Mouse (Mus musculus): Measurements from ENCODE around the gene Ick. TPM values are rescaled to one million over a fixed set of nuclear protein-coding genes. Genes with fewer than 3 reads are reported as not detected.
A peak's percentile ranks its signal among the peaks of the same experiment; 100 is the strongest.
"Not testable (repeated sequence)": the region's sequence is repeated elsewhere in the genome, so short reads cannot be mapped to it uniquely, and the experiment has no call there.

The Ick gene
- total and polyA plus RNA-seq, 2 experiments from 2014 or later = 35.2 to 36.7 TPM

DNA sequence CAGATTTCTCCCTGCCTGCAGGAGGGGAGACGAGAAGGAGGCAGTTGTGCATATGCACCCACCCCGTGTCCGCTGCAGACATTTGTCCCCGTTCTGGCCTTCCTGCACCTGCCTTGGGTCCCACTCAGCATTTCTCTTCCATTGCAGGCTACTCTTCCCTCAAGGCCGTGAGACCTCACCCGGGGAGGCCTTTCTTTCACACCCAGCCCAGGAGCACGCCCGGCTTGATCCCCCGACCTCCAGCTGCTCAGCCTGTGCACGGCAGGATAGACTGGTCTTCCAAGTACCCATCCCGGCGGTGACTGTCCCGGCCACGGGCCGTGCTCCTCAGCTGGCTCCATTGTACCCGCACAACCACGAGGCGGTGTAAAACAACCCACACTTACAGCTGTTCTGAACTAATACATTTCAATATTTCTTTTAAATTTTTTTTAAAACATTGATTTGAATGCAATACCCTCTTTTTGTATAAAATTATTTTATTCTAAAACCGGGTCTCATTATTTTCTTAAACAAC lies 58.5 kb downstream of the Ick start:
- no peak for TF ChIP-seq CTCF (IDR thresholded peaks at IDR 0.05; ENCODE audit: low read depth)
- H3K4me2 ChIP-seq (ENCODE audit: low read depth, low read length) = no peak overlapping the region
- ATAC-seq (no peak), DNase-seq (ENCODE audit: low spot score) (no peak)
- H3K27ac ChIP-seq = no peak overlapping the region
- H3K27me3 ChIP-seq (ENCODE audit: insufficient read depth, low read length) = no peaks in the 10 kb centered on the region
- WGBS = 87% methylated on average over 19 of the region's 19 CpGs
- no peaks in the 10 kb centered on the region for H3K9me3 ChIP-seq (ENCODE audit: low read length)
- no peak overlapping the region for H3K9ac ChIP-seq (replicated peaks; ENCODE audit: low read length)
- H3K4me3 ChIP-seq (ENCODE audit: low read length) = no peak overlapping the region
- peaks cover 27% of the 10 kb centered on the region for H3K36me3 ChIP-seq (ENCODE audit: insufficient read depth, low read length)
- H3K4me1 ChIP-seq (ENCODE audit: insufficient read depth, low read length) = no peaks in the 10 kb centered on the region

DNA sequence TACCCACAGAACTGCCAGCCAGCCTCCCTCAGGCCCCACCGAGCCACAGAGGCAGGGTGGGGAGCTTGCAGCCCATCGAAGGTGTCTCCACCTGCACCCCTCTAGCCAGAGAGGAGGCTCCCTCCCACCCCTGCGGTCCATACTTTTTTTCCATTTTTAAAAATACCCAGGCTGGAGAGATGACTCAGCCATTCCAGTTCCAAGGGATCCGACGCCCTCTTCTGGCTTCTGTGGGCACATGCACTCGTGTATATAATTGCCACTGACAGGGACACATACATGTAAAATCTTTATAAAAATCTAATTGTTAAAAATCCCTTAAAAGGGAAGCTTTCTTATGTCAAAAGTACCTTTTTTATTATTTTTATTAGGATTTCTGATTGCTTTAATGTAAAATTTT lies 59.9 kb downstream of the Ick start:
- no peaks in the 10 kb centered on the region for H3K27me3 ChIP-seq (ENCODE audit: insufficient read depth, low read length)
- H3K9me3 ChIP-seq (ENCODE audit: low read length) = no peaks in the 10 kb centered on the region
- no peak overlapping the region for H3K4me2 ChIP-seq (ENCODE audit: low read depth, low read length)
- TF ChIP-seq CTCF (IDR thresholded peaks at IDR 0.05; ENCODE audit: low read depth) = peak; percentile 27; the same call in 1 of the 2 replicates
- H3K4me1 ChIP-seq (ENCODE audit: insufficient read depth, low read length) = no peaks in the 10 kb centered on the region
- H3K27ac ChIP-seq = no peak overlapping the region
- WGBS = 97% methylated on average over 6 of the region's 6 CpGs
- peaks cover 27% of the 10 kb centered on the region for H3K36me3 ChIP-seq (ENCODE audit: insufficient read depth, low read length)
- 0 out of 2 replicates have a peak, but pooled peaks have one; percentile 16 for ATAC-seq
- H3K4me3 ChIP-seq (ENCODE audit: low read length) = no peak overlapping the region
- H3K9ac ChIP-seq (replicated peaks; ENCODE audit: low read length) = no peak overlapping the region
- DNase-seq (ENCODE audit: low spot score) = no peak

DNA sequence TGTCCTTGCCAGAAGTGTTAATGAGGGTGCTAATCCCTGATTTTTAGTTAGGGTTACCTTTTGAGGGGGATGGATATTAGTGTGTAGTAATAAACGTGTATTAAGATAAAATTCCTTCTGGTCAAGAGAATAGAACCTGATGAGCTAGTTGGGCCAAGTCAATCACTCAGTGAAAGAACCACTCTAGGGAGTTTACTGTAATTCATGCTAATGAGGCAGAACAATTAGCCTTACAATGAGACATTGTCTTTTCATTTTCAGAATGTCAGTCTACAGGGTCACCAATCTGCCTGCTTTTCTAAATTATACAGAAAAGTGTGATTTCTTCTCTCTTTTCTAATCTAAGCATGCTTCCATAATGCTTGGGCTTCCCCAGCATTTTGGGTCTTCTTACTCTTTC lies 65.0 kb downstream of the Ick start:
- no peaks in the 10 kb centered on the region for H3K9me3 ChIP-seq (ENCODE audit: low read length)
- no peak for TF ChIP-seq CTCF (IDR thresholded peaks at IDR 0.05; ENCODE audit: low read depth)
- H3K36me3 ChIP-seq (ENCODE audit: insufficient read depth, low read length) = peaks cover 8% of the 10 kb centered on the region; the same call in 1 of the 2 replicates
- no peak overlapping the region for H3K9ac ChIP-seq (replicated peaks; ENCODE audit: low read length)
- WGBS = 24% methylated on average over 1 of the region's 1 CpGs
- ATAC-seq = no peak
- no peak overlapping the region for H3K27ac ChIP-seq
- no peaks in the 10 kb centered on the region for H3K27me3 ChIP-seq (ENCODE audit: insufficient read depth, low read length)
- no peak overlapping the region for H3K4me3 ChIP-seq (ENCODE audit: low read length)
- H3K4me1 ChIP-seq (ENCODE audit: insufficient read depth, low read length) = peaks cover 3% of the 10 kb centered on the region
- H3K4me2 ChIP-seq (ENCODE audit: low read depth, low read length) = no peak overlapping the region
- no peak for DNase-seq (ENCODE audit: low spot score)

DNA sequence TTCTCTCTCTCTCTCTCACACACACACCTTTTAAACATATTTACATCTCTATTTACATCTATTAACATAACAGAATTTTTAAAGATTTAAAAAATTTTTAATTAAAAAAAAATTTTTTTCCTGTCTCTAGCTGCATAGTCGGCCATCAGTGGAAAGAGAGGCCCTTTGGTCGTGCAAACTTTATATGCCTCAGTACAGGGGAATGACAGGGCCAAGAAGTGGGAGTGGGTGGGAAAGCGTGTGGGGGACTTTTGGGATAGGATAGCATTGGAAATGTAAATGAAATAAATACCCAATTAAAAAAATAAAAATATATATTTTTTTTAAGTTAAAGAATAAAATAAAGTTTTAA lies 65.9 kb downstream of the Ick start:
- not testable (repeated sequence) for H3K27me3 ChIP-seq (ENCODE audit: insufficient read depth, low read length); H3K9me3 ChIP-seq (ENCODE audit: low read length); H3K4me3 ChIP-seq (ENCODE audit: low read length); H3K9ac ChIP-seq (replicated peaks; ENCODE audit: low read length); DNase-seq (ENCODE audit: low spot score); ATAC-seq; H3K4me1 ChIP-seq (ENCODE audit: insufficient read depth, low read length); H3K36me3 ChIP-seq (ENCODE audit: insufficient read depth, low read length)
- 0 out of 2 replicates have a peak overlapping the region, but pooled peaks have one; percentile 16 for H3K4me2 ChIP-seq (ENCODE audit: low read depth, low read length)
- WGBS = 37% methylated on average over 3 of the region's 3 CpGs
- H3K27ac ChIP-seq = peak overlapping the region; percentile 98

DNA sequence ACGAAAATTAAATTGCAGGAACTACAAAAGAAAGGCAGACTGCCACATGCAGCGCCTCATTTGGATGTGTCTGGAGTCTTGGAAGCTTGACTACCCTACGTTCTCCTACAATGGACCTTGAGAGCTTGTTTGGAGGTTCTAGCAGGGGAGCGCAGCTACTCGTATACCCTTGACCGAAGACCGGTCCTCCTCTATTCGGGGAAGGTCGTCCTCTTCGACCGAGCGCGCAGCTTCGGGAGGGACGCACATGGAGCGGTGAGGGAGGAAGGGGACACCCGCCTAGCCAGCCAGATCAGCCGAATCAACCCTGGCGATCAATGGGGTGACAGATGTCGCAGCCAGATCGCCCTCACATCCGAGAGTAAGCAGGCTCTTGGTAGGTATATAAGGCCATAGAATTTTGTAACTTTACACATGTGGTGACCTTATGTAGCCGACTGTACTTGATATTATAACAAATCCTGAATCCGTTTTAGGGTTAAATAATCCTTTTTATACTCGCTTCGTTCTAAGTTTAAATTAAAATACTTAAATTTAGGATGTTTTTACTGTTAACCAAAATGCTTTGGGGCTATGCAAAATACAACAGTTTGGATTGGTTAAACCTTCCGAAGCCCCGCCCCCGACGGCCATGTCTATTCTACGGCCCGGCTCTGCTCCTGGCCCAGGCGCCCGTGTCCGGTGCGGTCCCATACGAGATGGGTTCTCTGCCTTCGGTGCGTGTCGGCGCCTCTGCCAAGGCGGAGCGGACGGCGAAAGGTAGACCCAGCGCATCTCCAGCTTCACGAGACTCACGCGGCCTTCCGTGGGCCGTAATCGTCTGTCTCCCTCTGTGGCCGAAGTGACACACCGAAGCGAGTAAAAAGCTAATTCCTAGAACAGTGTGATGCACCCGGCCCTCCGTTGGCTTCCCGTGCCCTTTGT lies 66.5 kb downstream of the Ick start:
- H3K36me3 ChIP-seq (ENCODE audit: insufficient read depth, low read length) = no peaks in the 10 kb centered on the region
- peak overlapping the region; percentile 79 for H3K9ac ChIP-seq (replicated peaks; ENCODE audit: low read length)
- peak overlapping the region; percentile 64 for H3K4me2 ChIP-seq (ENCODE audit: low read depth, low read length)
- no peaks in the 10 kb centered on the region for H3K27me3 ChIP-seq (ENCODE audit: insufficient read depth, low read length)
- H3K9me3 ChIP-seq (ENCODE audit: low read length) = no peaks in the 10 kb centered on the region
- DNase-seq (ENCODE audit: low spot score) (peak; percentile 98), ATAC-seq (peak; percentile 98)
- TF ChIP-seq CTCF (IDR thresholded peaks at IDR 0.05; ENCODE audit: low read depth) = no peak; the same call in 1 of the 2 replicates
- H3K27ac ChIP-seq = peak overlapping the region; percentile 98
- H3K4me3 ChIP-seq (ENCODE audit: low read length) = peak overlapping the region; percentile 53
- WGBS = under 1% methylated on average over 48 of the region's 58 CpGs
- H3K4me1 ChIP-seq (ENCODE audit: insufficient read depth, low read length) = peaks cover 3% of the 10 kb centered on the region

DNA sequence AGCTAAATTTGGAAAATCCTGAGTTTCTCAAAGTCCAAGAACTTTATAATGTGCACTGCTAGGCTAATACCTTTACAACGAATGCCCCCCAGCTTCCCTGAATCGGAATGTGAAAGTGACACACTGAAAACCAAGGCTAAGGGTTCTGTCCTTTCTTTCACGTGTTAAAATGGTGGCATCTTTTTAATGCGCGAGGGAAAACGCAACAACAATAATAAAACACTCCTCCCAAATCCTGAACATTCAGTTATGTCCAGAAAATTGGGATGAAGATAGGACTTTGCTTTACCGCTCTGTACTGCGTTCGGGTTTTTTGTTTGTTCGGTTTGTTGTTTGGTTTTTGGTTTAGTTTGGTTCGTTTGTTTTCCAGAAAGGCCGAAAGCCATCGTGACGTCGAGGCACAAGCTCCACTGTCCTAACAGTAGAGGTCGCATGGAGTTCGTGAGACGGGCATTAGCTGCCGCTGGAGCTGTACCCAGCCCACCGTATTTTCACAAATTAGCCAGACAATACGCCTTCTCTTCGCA lies 67.3 kb downstream of the Ick start:
- Histone ChIP-seq H3K4me2 (ENCODE audit: low read depth, low read length) (peak overlapping the region; percentile 64), H3K9me3 (ENCODE audit: low read length) (no peaks in the 10 kb centered on the region), H3K4me1 (ENCODE audit: insufficient read depth, low read length) (peaks cover 3% of the 10 kb centered on the region), H3K4me3 (ENCODE audit: low read length) (peak overlapping the region; percentile 53), H3K27ac (peak overlapping the region; percentile 98), H3K27me3 (ENCODE audit: insufficient read depth, low read length) (no peaks in the 10 kb centered on the region), H3K9ac (replicated peaks; ENCODE audit: low read length) (peak overlapping the region; percentile 79), H3K36me3 (ENCODE audit: insufficient read depth, low read length) (no peaks in the 10 kb centered on the region)
- 1% methylated on average over 22 of the region's 22 CpGs for WGBS
- peak; percentile 93 for DNase-seq (ENCODE audit: low spot score)
- peak; percentile 76 for ATAC-seq
- peak; percentile 82 for TF ChIP-seq CTCF (IDR thresholded peaks at IDR 0.05; ENCODE audit: low read depth)

Data from hindbrain, postnatal 0 days (tissue).